Mouse (Mus musculus): ENCODE measurements around the gene Mapk1ip1. TPM values are rescaled to one million over a fixed set of nuclear protein-coding genes. Genes with fewer than 3 reads are reported as not detected.

The Mapk1ip1 gene
- polyA plus RNA-seq, 1 experiment from 2014 or later: 15.0 TPM

GRCm38 (mm10) chr7:138850083-138850482 is 4.0 kb upstream of the Mapk1ip1 start:
- Histone ChIP-seq H3K4me3 (no peak overlapping the region), H3K36me3 (peaks cover 66% of the 10 kb centered on the region), H3K27me3 (ENCODE audit: insufficient read depth, poor library complexity, severe bottlenecking) (no peaks in the 10 kb centered on the region), H3K4me1 (replicated peaks) (peaks cover 29% of the 10 kb centered on the region), H3K27ac (no peak overlapping the region), H3K9me3 (no peaks in the 10 kb centered on the region)
- no peak for DNase-seq (ENCODE audit: low spot score)

- H3K4me1 ChIP-seq (replicated peaks): peaks cover 48% of the 10 kb centered on the region
- H3K27ac ChIP-seq: no peak overlapping the region
- H3K36me3 ChIP-seq: peaks cover 49% of the 10 kb centered on the region
- peak overlapping the region; percentile 99 for H3K4me3 ChIP-seq
- H3K9me3 ChIP-seq: no peaks in the 10 kb centered on the region
- H3K27me3 ChIP-seq (ENCODE audit: insufficient read depth, poor library complexity, severe bottlenecking): no peaks in the 10 kb centered on the region
- WGBS: 83% methylated on average over 7 of the region's 7 CpGs
- DNase-seq (ENCODE audit: low spot score): no peak
These were observed 2.2 kb upstream of the Mapk1ip1 start for GRCm38 (mm10) chr7:138848028-138848920.

GRCm38 (mm10) chr7:138847316-138848027 is 1.4 kb upstream of the Mapk1ip1 start:
- WGBS: 54% methylated on average over 13 of the region's 13 CpGs
- no peaks in the 10 kb centered on the region for H3K9me3 ChIP-seq
- H3K4me1 ChIP-seq (replicated peaks): peaks cover 56% of the 10 kb centered on the region
- peak overlapping the region; percentile 98 for H3K27ac ChIP-seq
- no peak for DNase-seq (ENCODE audit: low spot score)
- peak overlapping the region; percentile 99 for H3K4me3 ChIP-seq
- H3K36me3 ChIP-seq: peaks cover 41% of the 10 kb centered on the region
- H3K27me3 ChIP-seq (ENCODE audit: insufficient read depth, poor library complexity, severe bottlenecking): no peaks in the 10 kb centered on the region

- no peak for DNase-seq (ENCODE audit: low spot score)
- under 1% methylated on average over 51 of the region's 61 CpGs for WGBS
These were observed 474 bp upstream of the Mapk1ip1 start for GRCm38 (mm10) chr7:138846502-138846991.

GRCm38 (mm10) chr7:138845111-138845510 is 962 bp downstream of the Mapk1ip1 start:
- Histone ChIP-seq H3K27me3 (ENCODE audit: insufficient read depth, poor library complexity, severe bottlenecking) (no peaks in the 10 kb centered on the region), H3K36me3 (peaks cover 22% of the 10 kb centered on the region; the same call in 1 of the 2 replicates), H3K9me3 (no peaks in the 10 kb centered on the region), H3K27ac (peak overlapping the region; percentile 98), H3K4me3 (peak overlapping the region; percentile 99), H3K4me1 (replicated peaks) (peaks cover 66% of the 10 kb centered on the region)
- no peak for DNase-seq (ENCODE audit: low spot score)
- WGBS: 53% methylated on average over 8 of the region's 8 CpGs

More at GRCm38 (mm10) chr7:138846502-138846991, 474 bp upstream of the Mapk1ip1 start:
- no peaks in the 10 kb centered on the region for H3K9me3 ChIP-seq
- no peaks in the 10 kb centered on the region for H3K27me3 ChIP-seq (ENCODE audit: insufficient read depth, poor library complexity, severe bottlenecking)
- H3K4me3 ChIP-seq: peak overlapping the region; percentile 99
- H3K27ac ChIP-seq: peak overlapping the region; percentile 98
- H3K36me3 ChIP-seq: peaks cover 32% of the 10 kb centered on the region
- H3K4me1 ChIP-seq (replicated peaks): peaks cover 63% of the 10 kb centered on the region

GRCm38 (mm10) chr7:138843421-138843820 is 2.7 kb downstream of the Mapk1ip1 start:
- H3K4me1 ChIP-seq (replicated peaks): peaks cover 59% of the 10 kb centered on the region
- peaks cover 5% of the 10 kb centered on the region; the same call in 1 of the 2 replicates for H3K36me3 ChIP-seq
- H3K27ac ChIP-seq: no peak overlapping the region
- H3K9me3 ChIP-seq: no peaks in the 10 kb centered on the region
- no peaks in the 10 kb centered on the region for H3K27me3 ChIP-seq (ENCODE audit: insufficient read depth, poor library complexity, severe bottlenecking)
- WGBS: 92% methylated on average over 4 of the region's 4 CpGs
- no peak overlapping the region for H3K4me3 ChIP-seq
- no peak for DNase-seq (ENCODE audit: low spot score)

- no peak for DNase-seq (ENCODE audit: low spot score)
- 78% methylated on average over 3 of the region's 3 CpGs for WGBS
- Histone ChIP-seq H3K36me3 (peaks cover 3% of the 10 kb centered on the region), H3K9me3 (no peaks in the 10 kb centered on the region), H3K4me3 (no peak overlapping the region), H3K27ac (no peak overlapping the region), H3K27me3 (ENCODE audit: insufficient read depth, poor library complexity, severe bottlenecking) (no peaks in the 10 kb centered on the region), H3K4me1 (replicated peaks) (peaks cover 44% of the 10 kb centered on the region)
These were observed 4.5 kb downstream of the Mapk1ip1 start for GRCm38 (mm10) chr7:138841436-138842151.

GRCm38 (mm10) chr7:138840594-138841021 is 5.5 kb downstream of the Mapk1ip1 start:
- H3K9me3 ChIP-seq: no peaks in the 10 kb centered on the region
- H3K4me1 ChIP-seq (replicated peaks): peaks cover 44% of the 10 kb centered on the region
- H3K4me3 ChIP-seq: no peak overlapping the region
- H3K27ac ChIP-seq: no peak overlapping the region
- DNase-seq (ENCODE audit: low spot score): peak; percentile 81
- 39% methylated on average over 4 of the region's 4 CpGs for WGBS
- H3K27me3 ChIP-seq (ENCODE audit: insufficient read depth, poor library complexity, severe bottlenecking): no peaks in the 10 kb centered on the region
- peaks cover 13% of the 10 kb centered on the region for H3K36me3 ChIP-seq

GRCm38 (mm10) chr7:138835028-138835427 is 11.0 kb downstream of the Mapk1ip1 start:
- WGBS: 92% methylated on average over 3 of the region's 3 CpGs
- Histone ChIP-seq H3K27ac (no peak overlapping the region), H3K4me1 (replicated peaks) (no peaks in the 10 kb centered on the region), H3K27me3 (ENCODE audit: insufficient read depth, poor library complexity, severe bottlenecking) (no peaks in the 10 kb centered on the region), H3K4me3 (no peak overlapping the region), H3K9me3 (no peaks in the 10 kb centered on the region), H3K36me3 (peaks cover 18% of the 10 kb centered on the region)
- DNase-seq (ENCODE audit: low spot score): no peak

GRCm38 (mm10) chr7:138827812-138828211 is 18.3 kb downstream of the Mapk1ip1 start:
- Histone ChIP-seq H3K4me3 (no peak overlapping the region), H3K27ac (no peak overlapping the region), H3K36me3 (no peaks in the 10 kb centered on the region), H3K9me3 (no peaks in the 10 kb centered on the region), H3K4me1 (replicated peaks) (no peaks in the 10 kb centered on the region), H3K27me3 (ENCODE audit: insufficient read depth, poor library complexity, severe bottlenecking) (no peaks in the 10 kb centered on the region)
- WGBS: 20% methylated on average over 11 of the region's 11 CpGs
- DNase-seq (ENCODE audit: low spot score): peak; percentile 62

- Histone ChIP-seq H3K27me3 (ENCODE audit: insufficient read depth, poor library complexity, severe bottlenecking) (no peaks in the 10 kb centered on the region), H3K4me3 (no peak overlapping the region), H3K4me1 (replicated peaks) (no peaks in the 10 kb centered on the region), H3K9me3 (no peaks in the 10 kb centered on the region), H3K36me3 (no peaks in the 10 kb centered on the region), H3K27ac (no peak overlapping the region)
- WGBS: 89% methylated on average over 19 of the region's 19 CpGs
- DNase-seq (ENCODE audit: low spot score): no peak
These were observed 20.9 kb downstream of the Mapk1ip1 start for GRCm38 (mm10) chr7:138824995-138825756.

- H3K4me1 ChIP-seq (replicated peaks): no peaks in the 10 kb centered on the region
- no peak overlapping the region for H3K4me3 ChIP-seq
- no peaks in the 10 kb centered on the region for H3K36me3 ChIP-seq
- no peaks in the 10 kb centered on the region for H3K9me3 ChIP-seq
- no peaks in the 10 kb centered on the region for H3K27me3 ChIP-seq (ENCODE audit: insufficient read depth, poor library complexity, severe bottlenecking)
- no peak for DNase-seq (ENCODE audit: low spot score)
- no peak overlapping the region for H3K27ac ChIP-seq
- 88% methylated on average over 6 of the region's 6 CpGs for WGBS
These were observed 21.6 kb downstream of the Mapk1ip1 start for GRCm38 (mm10) chr7:138824423-138824822.
